Mouse (Mus musculus): ENCODE measurements around the gene Stam.

- TF ChIP-seq POLR2A (IDR thresholded peaks at IDR 0.05; ENCODE audit: borderline replicate concordance, insufficient read depth, low read length) = no peak
- no peak for TF ChIP-seq CTCF (IDR thresholded peaks at IDR 0.05; ENCODE audit: borderline replicate concordance, insufficient read depth, low read depth, low read length)
Observed at GRCm38 (mm10) chr2:14103924-14104323, 30.0 kb downstream of the Stam start.

Data from cerebellum, adult 2 months (tissue).